Comparison of ENCODE assay signal across 13 mouse cellular contexts in genomic region chr8:114816343-114816742, GRCm38 (mm10).
A peak's percentile ranks its signal among the peaks of the same experiment; 100 is the strongest.
DNase-seq lines count a peak whose midpoint lies in the region; ATAC-seq lines count a peak whose summit lies in the region.
"Had no signal": no experiment of that assay in that cellular context is flagged by ENCODE, and none has a peak within 500 bp of the region (broad histone marks: within the 10 kb centered on the region; RNA-seq: fewer than 3 reads in every experiment).

No protein-coding gene starts in this region.

- 0 out of 2 replicates have a peak overlapping the region, but pooled peaks have one; percentile 69 for H3K27ac ChIP-seq in forebrain, embryonic 10.5 days
- no peak overlapping the region for H3K27ac ChIP-seq in forebrain, embryonic 14.5 days (ENCODE audit: low read depth, low read length)
- H3K27ac ChIP-seq: embryonic facial prominence, embryonic 12.5 days; forebrain, embryonic 13.5 days had no signal

- H3K9me3 ChIP-seq in forebrain, embryonic 10.5 days = peaks cover 3% of the 10 kb centered on the region; the same call in 1 of the 2 replicates
- no peaks in the 10 kb centered on the region for H3K9me3 ChIP-seq in forebrain, embryonic 14.5 days (replicated peaks; ENCODE audit: control insufficient read depth, low read length)
- H3K9me3 ChIP-seq: embryonic facial prominence, embryonic 12.5 days; forebrain, embryonic 13.5 days had no signal

- peaks cover 20% of the 10 kb centered on the region for H3K4me1 ChIP-seq in forebrain, embryonic 10.5 days
- H3K4me1 ChIP-seq in forebrain, embryonic 14.5 days (ENCODE audit: control insufficient read depth, insufficient read depth, low read length) = no peaks in the 10 kb centered on the region

- ATAC-seq in forebrain, embryonic 14.5 days = no peak
- ATAC-seq in inflammation-experienced regulatory T-cells, adult 6 months = no peak
- ATAC-seq: forebrain, embryonic 13.5 days had no signal

- no peaks in the 10 kb centered on the region for H3K27me3 ChIP-seq in forebrain, embryonic 10.5 days (ENCODE audit: poor library complexity, severe bottlenecking)
- no peaks in the 10 kb centered on the region for H3K27me3 ChIP-seq in forebrain, embryonic 14.5 days (replicated peaks; ENCODE audit: control insufficient read depth, insufficient read depth, low read length)
- H3K27me3 ChIP-seq: embryonic facial prominence, embryonic 12.5 days; forebrain, embryonic 13.5 days had no signal

- no peak overlapping the region for H3K9ac ChIP-seq in forebrain, embryonic 14.5 days (ENCODE audit: low read length)
- H3K9ac ChIP-seq: embryonic facial prominence, embryonic 12.5 days; forebrain, embryonic 13.5 days had no signal

- no peak overlapping the region for H3K4me2 ChIP-seq in forebrain, embryonic 14.5 days (ENCODE audit: low read length)
- H3K4me2 ChIP-seq: embryonic facial prominence, embryonic 12.5 days; forebrain, embryonic 13.5 days; midbrain, embryonic 11.5 days had no signal

- H3K36me3 ChIP-seq in forebrain, embryonic 10.5 days (replicated peaks) = no peaks in the 10 kb centered on the region
- H3K36me3 ChIP-seq in forebrain, embryonic 14.5 days (ENCODE audit: control insufficient read depth, insufficient read depth, low read length) = no peaks in the 10 kb centered on the region
- H3K36me3 ChIP-seq: embryonic facial prominence, embryonic 12.5 days had no signal

- WGBS in forebrain, embryonic 10.5 days = 87% methylated on average over 12 of the region's 12 CpGs
- 81% methylated on average over 12 of the region's 12 CpGs for WGBS in forebrain, embryonic 14.5 days

- no peak overlapping the region for H3K4me3 ChIP-seq in forebrain, embryonic 10.5 days
- no peak overlapping the region for H3K4me3 ChIP-seq in forebrain, embryonic 14.5 days (ENCODE audit: low read depth, low read length)
- H3K4me3 ChIP-seq: embryonic facial prominence, embryonic 12.5 days; forebrain, embryonic 13.5 days had no signal

- DNase-seq in forebrain, embryonic 10.5 days (ENCODE audit: extremely low spot score, low spot score) = no peak
- DNase-seq in forebrain, embryonic 14.5 days (ENCODE audit: low spot score) = no peak
- DNase-seq in lung, postnatal 4 days = peak; percentile 9 to 35
- no peak for DNase-seq in lung, adult 18-20 months
- peak; percentile 21 to 64 for DNase-seq in natural killer cell, adult 2 months (ENCODE audit: low spot score in 2 of 2)
- peak; percentile 58 for DNase-seq in thymus, postnatal 14 days
- DNase-seq in urinary bladder, postnatal 4 days (ENCODE audit: low spot score in 2 of 2) = no peak
- DNase-seq: adrenal gland, adult 8-10 months; cerebellum, adult 11 months had no signal

Comparison
In these comparisons a context has a peak if more than half of its experiments do, and no peak if none do; other contexts are left out.
1. DNase-seq: peak in lung, postnatal 4 days (2 of 2), natural killer cell, adult 2 months (2 of 2) and thymus, postnatal 14 days (single experiment); none in forebrain, embryonic 10.5 days (single experiment), forebrain, embryonic 14.5 days (single experiment), lung, adult 18-20 months (0 of 2) and urinary bladder, postnatal 4 days (0 of 2).